Mouse (Mus musculus): ENCODE data around the gene Comtd1. TPM values are rescaled to one million over a fixed set of nuclear protein-coding genes. Genes with fewer than 3 reads are reported as not detected.

The Comtd1 gene
- polyA plus RNA-seq (2017; shearing (Covaris generic)) = 10 to 100 TPM; 15.0 to 21.0 (median 18.2) TPM

- ATAC-seq = peak; percentile 86
Measured at GRCm38 (mm10) chr14:21848166-21849154, at the start of gene Comtd1. Gene Comtd1, minus strand, starts transcription at chr14:21848977.

- ATAC-seq = no peak
Measured at GRCm38 (mm10) chr14:21892341-21892659, 43.5 kb upstream of the Comtd1 start.

- ATAC-seq = no peak
Measured at GRCm38 (mm10) chr14:21891581-21892340, 43.0 kb upstream of the Comtd1 start.

GRCm38 (mm10) chr14:21890430-21890829 lies 41.7 kb upstream of the Comtd1 start:
- ATAC-seq = no peak

GRCm38 (mm10) chr14:21866816-21867215 lies 18.0 kb upstream of the Comtd1 start:
- no peak for ATAC-seq

- ATAC-seq = no peak
Measured at GRCm38 (mm10) chr14:21866291-21866690, 17.5 kb upstream of the Comtd1 start.

GRCm38 (mm10) chr14:21856886-21857285 lies 8.1 kb upstream of the Comtd1 start:
- no peak for ATAC-seq

- no peak for ATAC-seq
Measured at GRCm38 (mm10) chr14:21855961-21856360, 7.2 kb upstream of the Comtd1 start.

GRCm38 (mm10) chr14:21854271-21854670 lies 5.5 kb upstream of the Comtd1 start:
- no peak for ATAC-seq

- ATAC-seq = peak; percentile 71
Measured at GRCm38 (mm10) chr14:21853456-21854109, 4.8 kb upstream of the Comtd1 start.

GRCm38 (mm10) chr14:21851996-21852791 lies 3.4 kb upstream of the Comtd1 start:
- ATAC-seq = no peak

GRCm38 (mm10) chr14:21850419-21851127 lies 1.8 kb upstream of the Comtd1 start:
- no peak for ATAC-seq

- no peak for ATAC-seq
Measured at GRCm38 (mm10) chr14:21849524-21850418, 994 bp upstream of the Comtd1 start.

GRCm38 (mm10) chr14:21847381-21848165 lies 1.2 kb downstream of the Comtd1 start:
- peak; percentile 17 for ATAC-seq

- ATAC-seq = no peak
Measured at GRCm38 (mm10) chr14:21846827-21847380, 1.9 kb downstream of the Comtd1 start.

- no peak for ATAC-seq
Measured at GRCm38 (mm10) chr14:21843263-21843662, 5.5 kb downstream of the Comtd1 start.

GRCm38 (mm10) chr14:21841819-21842592 lies 6.8 kb downstream of the Comtd1 start:
- ATAC-seq = no peak

- no peak for ATAC-seq
Measured at GRCm38 (mm10) chr14:21838336-21839017, 10.3 kb downstream of the Comtd1 start.
